Mouse (Mus musculus) urinary bladder, postnatal 14 days (tissue): Measurements from ENCODE around the gene B230217C12Rik.
A peak's percentile ranks its signal among the peaks of the same experiment; 100 is the strongest.
"Not testable (repeated sequence)": the region's sequence is repeated elsewhere in the genome, so short reads cannot be mapped to it uniquely, and the experiment has no call there.

Experiments used
- DNase-seq: peaks from one replicate; pipeline ENCODE4 v3.0.0; 2021; ENCODE audit warnings: low spot score

The B230217C12Rik gene

DNA sequence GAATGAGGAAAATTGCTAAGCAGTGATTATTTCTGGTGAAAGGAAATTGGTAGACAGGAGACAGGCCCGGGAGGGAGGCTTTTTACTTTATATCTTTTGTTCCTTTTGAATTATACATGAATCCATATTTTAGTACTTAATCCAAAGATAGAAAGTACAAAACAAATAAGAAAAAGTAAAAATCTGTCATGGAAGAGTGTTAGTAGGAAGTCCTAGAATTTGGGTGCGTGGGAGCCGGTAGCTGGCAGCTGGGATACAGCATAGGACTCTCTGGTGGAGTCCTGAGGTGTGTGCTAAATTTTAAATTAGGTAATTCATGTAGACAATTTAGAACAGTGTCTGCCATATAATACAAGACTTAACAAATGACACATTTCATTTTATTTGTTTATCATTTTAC lies 27.0 kb downstream of the B230217C12Rik start:
- DNase-seq: no peak

DNA sequence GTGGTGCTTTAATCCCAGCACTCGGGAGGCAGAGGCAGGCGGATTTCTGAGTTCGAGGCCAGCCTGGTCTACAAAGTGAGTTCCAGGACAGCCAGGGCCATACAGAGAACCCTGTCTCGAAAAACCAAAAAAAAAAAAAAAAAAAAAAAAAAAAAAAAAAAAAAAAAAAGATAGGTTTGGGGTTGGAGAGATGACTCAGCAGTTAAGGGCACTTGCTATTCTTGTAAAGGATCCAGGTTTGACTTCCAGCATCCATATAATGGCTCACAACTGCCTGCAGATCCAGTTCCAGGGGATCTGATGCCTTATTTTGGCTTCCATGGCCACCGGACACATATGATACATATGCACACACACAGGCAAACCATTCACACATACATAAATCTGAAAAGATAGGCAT lies 31.8 kb downstream of the B230217C12Rik start:
- not testable (repeated sequence) for DNase-seq

DNA sequence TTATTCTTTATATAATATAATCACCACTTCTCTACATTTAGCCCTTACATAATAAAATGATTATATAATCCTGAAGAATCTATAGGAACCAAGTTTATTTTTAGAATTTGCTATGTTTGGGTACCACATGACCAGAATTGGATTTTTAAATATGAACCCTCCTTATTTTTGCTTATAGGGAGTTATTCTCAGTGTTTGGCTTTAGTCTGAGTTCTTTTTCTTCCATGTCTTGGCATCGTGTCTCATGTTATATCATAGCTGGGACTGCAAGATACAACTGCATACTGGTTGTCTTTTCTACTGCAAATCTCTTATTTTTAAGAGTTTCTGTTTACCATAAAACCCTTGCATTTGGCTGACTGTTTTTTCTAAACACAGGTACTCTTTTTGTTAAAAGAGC lies 33.8 kb downstream of the B230217C12Rik start:
- DNase-seq: no peak

DNA sequence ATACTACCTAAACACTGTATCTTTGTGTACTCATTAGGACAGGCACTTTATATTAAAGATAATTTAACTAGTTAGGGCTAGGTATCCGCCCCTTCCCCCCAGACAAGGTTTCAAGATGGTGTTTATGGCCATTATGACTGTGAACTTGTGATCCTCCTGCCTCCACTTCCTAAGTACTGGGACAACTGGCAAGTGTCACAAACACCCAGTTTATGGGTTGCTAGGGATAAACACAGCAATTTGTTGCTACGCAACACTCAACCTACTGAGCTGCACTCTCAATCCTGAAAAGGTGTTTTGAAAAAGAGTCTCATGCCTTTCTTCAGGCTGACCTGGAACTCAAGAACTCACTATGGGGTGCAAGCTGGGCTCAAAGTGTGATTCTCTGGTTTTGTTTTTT lies 36.8 kb downstream of the B230217C12Rik start:
- DNase-seq: no peak

DNA sequence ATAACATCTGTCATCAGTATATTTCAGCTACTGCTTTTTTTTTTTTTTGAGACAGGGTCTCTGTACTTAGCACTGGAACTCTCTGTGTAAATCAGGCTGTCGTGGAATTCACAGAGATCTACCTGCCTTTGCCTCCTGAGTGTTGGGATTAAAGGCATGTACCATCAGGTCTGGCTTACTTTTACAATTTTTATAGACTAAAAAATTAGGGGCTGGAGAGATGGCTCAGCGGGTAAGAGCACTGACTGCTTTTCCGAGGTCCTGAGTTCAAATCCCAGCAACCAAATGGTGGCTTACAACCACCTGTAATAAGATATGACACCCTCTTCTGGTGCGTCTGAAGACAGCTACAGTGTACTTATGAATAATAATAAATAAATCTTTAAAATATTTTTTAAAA lies 39.8 kb downstream of the B230217C12Rik start:
- no peak for DNase-seq

DNA sequence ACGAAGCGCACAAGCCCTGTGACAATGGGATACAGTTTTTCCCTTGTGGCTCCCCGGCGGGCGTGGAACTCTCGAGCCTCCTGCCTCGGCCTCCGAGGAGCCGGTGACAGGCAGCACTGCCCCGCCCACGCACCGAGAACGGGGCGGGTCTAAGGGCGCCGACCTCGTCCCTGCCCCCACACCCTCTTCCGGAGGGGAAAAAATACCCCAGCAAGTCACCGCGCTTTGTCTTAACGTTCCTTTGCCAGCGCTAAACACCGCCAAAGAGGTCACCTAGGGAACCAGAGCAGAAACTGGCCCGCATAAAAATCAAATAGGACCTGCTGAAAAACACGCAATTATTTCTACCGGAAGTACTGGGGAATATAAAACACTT lies 43.0 kb downstream of the B230217C12Rik start:
- DNase-seq: peak; percentile 65

DNA sequence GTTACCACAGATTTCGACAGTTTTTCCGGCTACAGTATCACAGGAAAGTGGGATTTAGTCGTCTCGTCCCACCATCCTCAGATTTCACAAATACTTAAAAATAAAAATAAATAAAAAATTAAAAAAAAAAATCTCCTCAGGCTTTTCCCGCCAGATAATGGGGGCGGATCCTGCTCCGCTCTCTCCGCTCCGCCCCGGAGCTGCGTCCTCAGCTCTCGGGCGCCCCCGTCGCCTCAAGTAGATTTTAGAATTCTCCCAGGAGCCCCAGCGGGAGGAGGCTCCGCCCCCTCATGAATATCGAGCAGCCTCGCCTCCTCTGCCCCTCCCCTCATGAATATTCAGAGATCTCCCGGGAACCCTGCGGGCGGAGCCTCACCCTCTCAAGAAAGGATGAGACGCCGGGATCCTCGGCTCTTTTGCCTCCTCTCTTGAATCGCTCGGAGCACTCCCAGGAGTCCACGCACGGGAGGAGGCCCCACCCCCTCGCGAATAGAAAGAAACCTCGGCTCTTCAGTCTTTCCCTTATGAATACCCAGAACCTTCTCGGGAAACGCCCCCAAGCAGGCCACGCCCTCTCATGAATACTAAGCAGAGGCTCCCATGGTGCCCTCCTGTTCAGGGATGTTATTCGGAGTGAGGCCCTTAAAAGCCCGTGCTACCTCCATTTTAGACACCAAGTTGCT lies 43.5 kb downstream of the B230217C12Rik start, which contains the start of gene Fbxo47:
Fbxo47 (minus strand) TSS at position 237 of the 683 bp plus-strand sequence.
- peak; percentile 97 for DNase-seq

DNA sequence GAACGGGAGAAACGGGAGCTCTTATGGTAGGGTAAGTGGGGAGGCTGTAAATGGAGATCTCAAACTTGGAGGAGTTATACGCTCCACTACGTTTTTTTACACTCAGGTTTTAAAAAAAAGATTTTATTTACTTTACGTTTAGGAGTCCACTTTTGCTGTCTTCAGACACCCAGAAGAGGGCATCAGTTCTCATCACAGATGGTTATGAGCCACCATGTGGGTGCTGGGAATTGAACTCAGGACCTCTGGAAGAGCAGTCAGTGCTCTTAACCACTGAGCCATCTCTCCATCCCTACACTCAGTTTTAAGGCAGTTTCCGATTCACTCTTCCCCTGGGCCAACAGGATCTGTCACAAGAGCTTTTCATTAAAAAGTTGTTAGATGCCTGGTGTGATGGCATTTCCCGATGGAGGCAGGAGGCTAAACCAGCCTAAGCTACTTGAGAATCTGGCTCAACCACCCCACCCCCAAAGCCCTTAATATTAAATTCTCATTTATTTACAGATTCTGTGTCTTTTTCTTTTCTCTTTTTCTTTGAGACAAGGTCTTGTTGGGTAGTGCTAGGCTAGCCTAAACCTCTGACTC lies 44.1 kb downstream of the B230217C12Rik start:
- no peak for DNase-seq

DNA sequence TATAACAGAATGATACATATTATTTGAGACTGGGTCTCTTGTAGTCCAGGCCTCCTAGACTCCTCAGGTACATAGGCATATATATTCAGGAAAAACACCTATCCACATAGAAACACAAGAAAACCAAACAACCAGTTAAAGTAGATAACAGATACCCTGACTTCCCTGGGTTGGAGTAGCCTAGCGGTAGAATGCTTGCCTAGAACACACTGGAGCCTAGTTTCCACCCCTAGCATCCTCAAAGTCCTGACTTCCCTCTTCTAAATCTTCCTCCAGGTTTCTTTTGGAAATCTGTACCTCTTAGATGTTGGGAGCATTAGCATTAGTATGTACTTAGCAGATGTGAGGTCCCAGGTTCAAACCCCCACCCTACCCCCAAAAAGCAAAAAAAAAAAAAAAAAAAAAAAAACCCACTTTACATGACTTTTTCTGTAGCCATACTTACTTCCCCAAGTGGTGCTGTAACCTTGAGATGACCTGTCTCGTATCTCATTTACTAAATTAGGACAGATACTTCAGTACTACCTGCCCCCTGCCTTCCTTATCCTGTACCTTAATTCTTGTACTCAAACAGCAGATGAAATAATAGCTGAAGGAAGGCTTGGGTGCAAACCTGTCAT lies 44.8 kb downstream of the B230217C12Rik start:
- DNase-seq: no peak

DNA sequence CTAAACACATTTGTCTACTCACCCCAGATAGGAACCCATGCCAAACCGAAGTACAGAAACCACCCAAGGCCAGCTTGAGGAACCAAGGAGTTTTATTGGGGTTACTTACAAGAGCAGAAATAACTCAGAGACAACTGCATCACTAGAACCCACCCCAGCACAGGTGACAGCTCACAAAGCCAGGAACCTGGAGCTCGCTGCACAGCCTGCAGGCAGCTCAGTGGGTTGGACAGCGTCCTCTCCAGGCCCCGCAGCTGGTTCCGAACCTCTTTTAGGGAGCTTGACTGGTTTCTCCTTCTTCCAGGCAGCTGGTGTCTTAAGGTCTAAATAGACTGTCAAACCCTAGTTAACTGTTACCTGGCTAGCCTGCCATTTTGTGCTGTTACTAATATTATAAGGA lies 51.2 kb downstream of the B230217C12Rik start:
- DNase-seq: no peak
